34 mouse cellular contexts compared by ENCODE assay signal in the genomic region with DNA sequence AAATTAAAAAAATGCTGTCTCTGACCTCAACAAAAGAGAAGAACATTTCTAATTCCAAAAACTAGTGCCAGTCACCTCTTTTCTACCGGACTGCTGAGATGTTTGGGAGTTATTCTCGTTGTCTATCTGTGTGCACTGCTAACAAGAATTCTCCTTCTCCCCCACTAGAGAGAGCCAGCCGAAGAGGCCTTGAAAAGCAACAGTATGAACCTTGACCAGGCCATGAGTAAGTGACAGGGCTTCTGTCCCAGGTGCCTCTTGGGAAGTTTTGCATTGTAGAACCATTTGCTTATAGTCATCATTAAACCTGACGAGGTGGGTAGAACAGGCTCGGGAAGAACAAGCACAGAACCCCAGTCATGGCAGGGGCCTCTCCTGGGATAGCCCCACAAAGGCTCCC. TPM values are rescaled to one million over a fixed set of nuclear protein-coding genes. Genes with fewer than 3 reads are reported as not detected.
"Had no signal": no experiment of that assay in that cellular context is flagged by ENCODE, and none has a peak within 500 bp of the region (broad histone marks: within the 10 kb centered on the region; RNA-seq: fewer than 3 reads in every experiment).

No protein-coding gene starts in this region.

- ATAC-seq: hindbrain, embryonic 16.5 days; inflammation-experienced regulatory T-cells, adult 6 months; intestine, embryonic 16.5 days; liver, postnatal 0 days had no signal

- H3K4me3 ChIP-seq: gastrocnemius, adult 2 months; heart, embryonic 10.5 days; heart, embryonic 12.5 days; hindbrain, embryonic 10.5 days; hindbrain, embryonic 12.5 days; left cerebral cortex, adult 2 months; limb, embryonic 10.5 days; limb, embryonic 12.5 days; liver, embryonic 13.5 days; liver, embryonic 15.5 days had no signal

- DNase-seq: gastrocnemius, adult 2 months; gastrocnemius, postnatal 10 days; gastrocnemius, postnatal 25 days; heart, adult 18-20 months; heart, postnatal 10 days; heart, postnatal 4 days; kidney, adult 18-20 months; kidney, adult 8-10 months; kidney, postnatal 14 days; kidney, postnatal 4 days; layer of hippocampus, adult 9-11 months; liver; liver, embryonic 13.5 days; liver, postnatal 0 days had no signal

- H3K4me2 ChIP-seq: heart, embryonic 12.5 days; hindbrain, embryonic 12.5 days; hindbrain, embryonic 14.5 days; limb, embryonic 12.5 days; liver, embryonic 11.5 days; liver, embryonic 13.5 days; liver, embryonic 15.5 days had no signal

- H3K9ac ChIP-seq: heart, embryonic 12.5 days; hindbrain, embryonic 12.5 days; hindbrain, embryonic 14.5 days; limb, embryonic 12.5 days; liver, embryonic 13.5 days; liver, embryonic 15.5 days; liver, postnatal 0 days had no signal

- H3K9me3 ChIP-seq: heart, embryonic 10.5 days; heart, embryonic 12.5 days; hindbrain, embryonic 10.5 days; hindbrain, embryonic 12.5 days; limb, embryonic 10.5 days; limb, embryonic 12.5 days; liver, embryonic 13.5 days; liver, embryonic 15.5 days had no signal

- H3K27me3 ChIP-seq: heart, embryonic 12.5 days; hindbrain, embryonic 12.5 days; limb, embryonic 12.5 days; liver, embryonic 13.5 days; liver, embryonic 15.5 days had no signal

- H3K27ac ChIP-seq: gastrocnemius, adult 2 months; heart, embryonic 10.5 days; hindbrain, embryonic 10.5 days; hindbrain, embryonic 12.5 days; hindbrain, embryonic 14.5 days; left cerebral cortex, adult 2 months; limb, embryonic 10.5 days; limb, embryonic 12.5 days; liver, embryonic 13.5 days; liver, embryonic 15.5 days had no signal

- H3K4me1 ChIP-seq: heart, embryonic 12.5 days; hindbrain, embryonic 10.5 days; hindbrain, embryonic 12.5 days had no signal

RNA-seq across cellular contexts. Expression of a gene that starts 59.3 kb away (rescaled TPM):
- total RNA-seq: gastrocnemius, adult 2 months; gastrocnemius, postnatal 10 days; gastrocnemius, postnatal 25 days; gastrocnemius, postnatal 4 days; granulocyte monocyte progenitor cell, adult 5-6 weeks; heart, adult 18-20 months; heart, adult 8-10 months; heart, postnatal 10 days; heart, postnatal 25 days; heart, postnatal 4 days; left cerebral cortex, adult 2 months; left cerebral cortex, postnatal 14 days; left cerebral cortex, postnatal 36 days had no signal
- polyA plus RNA-seq: hindbrain, embryonic 16.5 days; kidney, embryonic 14.5 days had no signal
